Mouse (Mus musculus): ENCODE measurements at regions not wholly inside any gene's neighbourhood (a gene's known extent, or its start where the extent isn't known, plus 50 kb on each side); places are given as distances from the start of the nearest gene placed in this dataset.
"Not testable (repeated sequence)": the region's sequence is repeated elsewhere in the genome, so short reads cannot be mapped to it uniquely, and the experiment has no call there.

DNA sequence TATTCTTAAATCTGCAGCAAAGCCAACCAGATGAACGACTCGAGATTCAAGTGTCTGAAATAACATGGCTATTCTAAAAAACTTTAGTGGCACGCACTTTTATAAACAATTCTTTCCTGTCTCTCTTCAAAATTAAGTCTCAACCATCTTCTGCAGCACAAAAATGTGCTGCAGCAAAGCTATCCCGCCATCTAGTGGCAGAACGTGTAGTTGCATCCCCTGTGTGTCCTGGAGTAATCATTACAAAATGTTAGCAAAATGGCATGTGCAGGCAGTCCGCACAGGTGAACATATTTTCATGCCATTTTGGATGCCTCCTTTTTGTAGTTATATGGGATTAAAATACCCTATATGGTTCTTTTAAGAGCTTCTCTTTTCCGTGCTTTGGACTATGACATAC is 293.1 kb upstream of the Slc7a14 start:
- DNase-seq = peak; percentile 88

DNA sequence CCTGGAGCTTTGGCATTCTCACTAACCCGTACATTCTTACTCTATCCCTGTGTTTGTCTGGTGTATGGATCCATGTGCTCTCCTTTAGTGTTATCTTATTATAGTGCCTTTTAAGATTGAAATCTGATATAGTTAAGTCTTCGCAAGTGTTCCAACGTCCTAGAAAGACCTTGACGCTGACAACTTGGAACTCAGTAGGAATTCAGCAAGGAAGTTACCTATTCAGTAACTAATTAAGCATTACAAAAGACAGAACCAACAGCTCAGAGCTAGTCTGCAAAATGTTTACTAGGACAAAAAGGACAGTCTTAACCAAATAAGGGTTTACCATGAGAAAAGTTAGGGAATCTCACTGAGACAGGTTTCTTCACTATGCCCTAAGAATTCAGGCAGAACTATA is 286.4 kb upstream of the Slc7a14 start:
- DNase-seq = not testable (repeated sequence)

DNA sequence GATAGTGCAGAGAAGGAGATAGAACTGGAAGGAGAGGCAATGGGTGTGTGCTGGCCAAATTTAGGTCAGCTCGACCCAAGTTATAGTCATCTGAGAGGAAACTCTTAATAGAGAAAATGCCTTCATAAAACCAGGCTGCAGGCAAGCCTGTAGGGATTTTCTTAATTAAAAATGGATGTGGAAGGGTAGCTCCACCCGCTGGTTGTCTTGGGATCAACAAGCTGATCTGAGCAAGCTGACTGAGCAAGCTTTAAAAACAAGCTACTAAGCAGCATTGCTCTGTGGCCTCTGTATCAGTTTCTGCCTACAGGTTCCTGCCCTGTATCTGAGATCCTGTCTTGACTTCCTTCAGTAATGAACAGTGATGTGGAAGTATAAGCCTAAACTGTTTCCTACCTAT is 275.8 kb upstream of the Slc7a14 start:
- DNase-seq = peak; percentile 15

DNA sequence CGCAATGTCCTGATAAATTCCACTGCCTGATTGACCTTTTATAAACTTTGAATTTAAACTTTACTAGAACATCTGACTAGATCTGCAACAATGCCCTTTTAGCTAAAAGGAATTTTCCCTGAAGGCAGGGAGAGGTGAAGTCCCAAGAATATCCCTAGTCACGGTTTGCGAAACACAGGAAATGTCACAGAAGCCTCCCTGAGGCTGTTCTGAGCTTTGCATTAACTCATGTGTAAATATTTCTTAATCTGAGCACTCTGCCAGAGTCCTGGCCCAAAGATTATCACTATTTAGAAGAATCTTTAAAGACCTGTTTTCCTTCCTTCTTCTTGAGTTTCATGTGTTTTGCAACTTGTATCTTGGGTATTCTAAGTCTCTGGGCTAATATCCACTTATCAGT is 263.7 kb upstream of the Slc7a14 start:
- no peak for DNase-seq

All from right cerebral cortex, postnatal 14 days (tissue).